Mouse (Mus musculus): ENCODE data around the gene Tmem37. TPM values are rescaled to one million over a fixed set of nuclear protein-coding genes. Genes with fewer than 3 reads are reported as not detected.

Tmem37 gene
- 7.6 and 8.9 TPM in 2 replicates for polyA plus RNA-seq (2016; fragmentation: Nextera tagmentation; extraction: Ambion mirVana)

- Histone ChIP-seq H3K4me3 (peak within 1 kb of the TSS; percentile 41), H3K4me1 (peaks cover 24% of the 10 kb centered on the region), H3K9ac (replicated peaks) (peak within 1 kb of the TSS; percentile 37; the same call in 1 of the 2 replicates), H3K27me3 (peaks cover 56% of the 10 kb centered on the region), H3K9me3 (no peaks in the 10 kb centered on the region), H3K36me3 (no peaks in the 10 kb centered on the region), H3K4me2 (replicated peaks) (peak within 1 kb of the TSS; percentile 74), H3K27ac (replicated peaks) (no peak within 1 kb of the TSS)
- 1% methylated on average over 40 of the region's 40 CpGs for WGBS
- peak; percentile 78 for ATAC-seq (ENCODE audit: low FRiP score, low read depth)
Measured at GRCm38 (mm10) chr1:120073519-120074306, at the start of gene Tmem37. Tmem37 (minus strand) TSS chr1:120074074.

GRCm38 (mm10) chr1:120122634-120123383 lies 48.9 kb upstream of the Tmem37 start:
- ATAC-seq (ENCODE audit: low FRiP score, low read depth): no peak
- H3K9ac ChIP-seq (replicated peaks): no peak overlapping the region
- 0 out of 2 replicates have a peak, but pooled peaks cover 4% of the 10 kb centered on the region for H3K36me3 ChIP-seq
- H3K4me1 ChIP-seq: peaks cover 29% of the 10 kb centered on the region
- no peak overlapping the region for H3K4me3 ChIP-seq
- H3K27ac ChIP-seq (replicated peaks): no peak overlapping the region
- no peaks in the 10 kb centered on the region for H3K27me3 ChIP-seq
- H3K4me2 ChIP-seq (replicated peaks): no peak overlapping the region
- no peaks in the 10 kb centered on the region for H3K9me3 ChIP-seq
- 95% methylated on average over 8 of the region's 8 CpGs for WGBS

GRCm38 (mm10) chr1:120121930-120122530 lies 48.2 kb upstream of the Tmem37 start:
- Histone ChIP-seq H3K4me2 (replicated peaks) (peak overlapping the region; percentile 76), H3K4me3 (peak overlapping the region; percentile 55), H3K27me3 (no peaks in the 10 kb centered on the region), H3K4me1 (peaks cover 31% of the 10 kb centered on the region), H3K36me3 (0 out of 2 replicates have a peak, but pooled peaks cover 4% of the 10 kb centered on the region), H3K9ac (replicated peaks) (peak overlapping the region; percentile 55; the same call in 1 of the 2 replicates), H3K27ac (replicated peaks) (peak overlapping the region; percentile 91), H3K9me3 (no peaks in the 10 kb centered on the region)
- 90% methylated on average over 9 of the region's 9 CpGs for WGBS
- ATAC-seq (ENCODE audit: low FRiP score, low read depth): no peak

DNA sequence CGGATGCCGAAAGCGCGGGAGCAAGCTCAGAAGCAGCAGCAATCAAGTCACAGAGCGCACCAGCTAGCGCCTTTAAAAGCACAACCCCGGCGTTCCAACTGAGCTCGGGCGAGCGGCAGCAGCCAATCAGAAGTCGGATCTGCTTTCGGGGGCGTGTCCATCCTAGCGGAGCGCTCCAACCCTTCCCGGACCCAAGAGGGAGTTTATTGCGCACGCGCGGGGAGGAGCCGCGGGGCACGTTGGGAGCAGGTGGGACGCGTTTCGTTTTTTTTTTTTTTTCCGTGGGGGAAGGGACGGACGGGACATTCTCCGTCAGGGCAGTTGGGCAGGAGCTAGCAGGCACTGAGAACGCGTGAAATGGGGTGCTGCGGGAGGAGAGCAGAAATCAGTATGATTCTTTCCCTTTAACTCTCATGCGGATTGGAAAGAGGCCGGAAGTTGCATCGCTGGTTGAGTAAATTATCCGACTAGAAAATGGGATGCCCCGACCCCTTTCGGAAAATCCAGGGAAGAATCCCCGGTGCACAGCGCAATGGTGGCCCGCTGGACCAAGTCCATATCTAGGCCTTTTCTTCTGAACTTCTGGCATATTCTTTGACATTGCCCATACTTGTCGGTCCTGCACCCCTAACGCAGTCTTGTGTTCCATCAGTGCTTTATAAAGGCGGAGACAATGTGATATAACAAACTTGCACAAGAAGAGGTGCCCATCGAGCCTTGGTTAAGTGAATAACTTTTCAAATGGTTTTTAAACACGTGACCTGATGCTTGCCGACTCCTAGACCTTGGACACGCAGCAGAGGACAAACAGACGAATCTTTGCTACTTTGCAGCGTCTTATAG lies 47.3 kb upstream of the Tmem37 start, which contains the start of the genes Dbi and 3110009E18Rik:
Gene Dbi (minus strand): TSS at position 110 of the 843 bp plus-strand sequence.
Gene 3110009E18Rik (plus strand): TSS at position 219 of the 843 bp plus-strand sequence.
- no peaks in the 10 kb centered on the region for H3K27me3 ChIP-seq
- H3K27ac ChIP-seq (replicated peaks): peak within 1 kb of the TSS; percentile 91
- ATAC-seq (ENCODE audit: low FRiP score, low read depth): peak; percentile 94
- peak within 1 kb of the TSS; percentile 76 for H3K4me2 ChIP-seq (replicated peaks)
- H3K36me3 ChIP-seq: peaks cover 6% of the 10 kb centered on the region
- H3K4me3 ChIP-seq: peak within 1 kb of the TSS; percentile 55
- H3K4me1 ChIP-seq: peaks cover 31% of the 10 kb centered on the region
- H3K9ac ChIP-seq (replicated peaks): peak within 1 kb of the TSS; percentile 55
- H3K9me3 ChIP-seq: no peaks in the 10 kb centered on the region
- WGBS: 2% methylated on average over 52 of the region's 52 CpGs

DNA sequence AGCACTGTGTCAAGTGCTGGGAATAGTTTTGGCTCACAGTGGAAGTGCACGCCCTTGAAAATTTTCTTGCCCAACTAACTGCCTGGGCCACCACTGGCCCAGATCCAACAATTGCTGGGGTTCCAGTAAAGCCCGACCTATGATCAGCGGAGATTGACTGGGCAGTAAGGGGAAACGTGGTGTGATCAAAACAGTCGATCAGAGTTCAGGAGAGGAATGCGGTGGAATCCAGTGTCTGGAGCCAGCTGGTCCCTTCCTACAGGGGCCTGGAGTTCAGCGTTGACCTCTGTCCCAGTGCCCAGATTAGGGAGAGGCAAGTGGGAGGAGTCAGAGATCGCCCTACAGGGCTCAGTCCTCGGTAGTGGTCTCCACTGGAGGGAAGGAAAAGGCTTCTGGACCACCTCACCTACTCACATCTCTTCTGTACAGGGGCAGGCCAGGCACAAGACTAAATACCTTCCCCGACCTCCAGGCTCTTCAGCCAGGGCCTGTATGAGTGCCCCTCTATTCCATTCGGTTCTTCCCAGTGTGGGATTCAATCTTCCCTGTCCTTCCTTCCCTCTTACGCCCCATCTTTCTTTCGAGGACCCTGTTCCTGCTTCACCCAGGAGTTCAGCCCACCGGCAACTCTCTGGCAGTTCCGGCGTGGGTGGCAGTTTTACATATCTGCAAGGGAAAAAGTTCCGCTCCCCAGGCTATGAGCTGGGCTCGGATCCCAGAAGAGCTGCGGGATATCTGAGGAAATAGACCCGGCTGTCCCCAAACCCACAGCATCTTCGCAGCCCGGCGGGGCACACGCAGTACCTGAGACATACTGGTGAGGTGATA lies 46.5 kb upstream of the Tmem37 start:
- H3K4me2 ChIP-seq (replicated peaks): peak overlapping the region; percentile 76
- H3K36me3 ChIP-seq: peaks cover 15% of the 10 kb centered on the region
- H3K4me3 ChIP-seq: peak overlapping the region; percentile 55
- no peaks in the 10 kb centered on the region for H3K27me3 ChIP-seq
- H3K27ac ChIP-seq (replicated peaks): peak overlapping the region; percentile 91
- peak; percentile 59 for ATAC-seq (ENCODE audit: low FRiP score, low read depth)
- peak overlapping the region; percentile 55 for H3K9ac ChIP-seq (replicated peaks)
- WGBS: 6% methylated on average over 23 of the region's 24 CpGs
- no peaks in the 10 kb centered on the region for H3K9me3 ChIP-seq
- H3K4me1 ChIP-seq: peaks cover 31% of the 10 kb centered on the region

GRCm38 (mm10) chr1:120119389-120119788 lies 45.5 kb upstream of the Tmem37 start:
- no peak overlapping the region for H3K4me3 ChIP-seq
- H3K27me3 ChIP-seq: no peaks in the 10 kb centered on the region
- peaks cover 24% of the 10 kb centered on the region for H3K36me3 ChIP-seq
- no peak overlapping the region for H3K27ac ChIP-seq (replicated peaks)
- no peak for ATAC-seq (ENCODE audit: low FRiP score, low read depth)
- peaks cover 31% of the 10 kb centered on the region for H3K4me1 ChIP-seq
- no peaks in the 10 kb centered on the region for H3K9me3 ChIP-seq
- H3K4me2 ChIP-seq (replicated peaks): peak overlapping the region; percentile 76
- WGBS: 89% methylated on average over 4 of the region's 4 CpGs
- peak overlapping the region; percentile 55 for H3K9ac ChIP-seq (replicated peaks)

- Histone ChIP-seq H3K4me3 (no peak overlapping the region), H3K9me3 (no peaks in the 10 kb centered on the region), H3K27me3 (no peaks in the 10 kb centered on the region), H3K27ac (replicated peaks) (no peak overlapping the region), H3K4me1 (peaks cover 31% of the 10 kb centered on the region), H3K9ac (replicated peaks) (no peak overlapping the region), H3K36me3 (peaks cover 28% of the 10 kb centered on the region), H3K4me2 (replicated peaks) (peak overlapping the region; percentile 76)
- 93% methylated on average over 2 of the region's 2 CpGs for WGBS
- no peak for ATAC-seq (ENCODE audit: low FRiP score, low read depth)
Measured at GRCm38 (mm10) chr1:120118854-120119253, 45.0 kb upstream of the Tmem37 start.

GRCm38 (mm10) chr1:120116106-120116505 lies 42.2 kb upstream of the Tmem37 start:
- H3K4me1 ChIP-seq: peaks cover 26% of the 10 kb centered on the region
- no peak for ATAC-seq (ENCODE audit: low FRiP score, low read depth)
- peaks cover 52% of the 10 kb centered on the region for H3K36me3 ChIP-seq
- H3K9me3 ChIP-seq: no peaks in the 10 kb centered on the region
- no peak overlapping the region for H3K4me3 ChIP-seq
- no peaks in the 10 kb centered on the region for H3K27me3 ChIP-seq
- H3K4me2 ChIP-seq (replicated peaks): no peak overlapping the region
- no peak overlapping the region for H3K9ac ChIP-seq (replicated peaks)
- 0 out of 2 replicates have a peak overlapping the region, but pooled peaks have one; percentile 35 for H3K27ac ChIP-seq (replicated peaks)
- WGBS: 92% methylated on average over 11 of the region's 11 CpGs

DNA sequence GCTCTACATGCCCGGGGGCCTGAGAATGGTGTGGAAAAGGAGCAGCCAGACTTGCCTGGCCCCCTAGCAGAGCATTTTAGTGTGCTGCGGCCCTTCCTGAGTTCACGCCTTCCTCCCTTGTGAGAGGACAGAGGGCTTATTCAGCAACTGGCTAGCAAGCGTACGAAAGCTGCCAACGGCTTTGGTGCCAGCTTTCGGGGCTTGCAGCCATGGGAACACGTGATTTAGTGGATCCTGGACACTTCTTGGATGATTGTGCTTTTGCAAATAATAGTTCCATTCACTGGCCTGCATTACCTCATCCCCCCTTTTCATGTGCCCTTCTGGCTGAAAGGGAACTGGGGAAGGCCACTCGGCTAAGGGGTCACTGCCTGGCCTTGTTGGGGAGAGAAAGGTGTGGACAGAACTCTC lies 41.8 kb upstream of the Tmem37 start:
- Histone ChIP-seq H3K27ac (replicated peaks) (0 out of 2 replicates have a peak overlapping the region, but pooled peaks have one; percentile 35), H3K27me3 (no peaks in the 10 kb centered on the region), H3K4me3 (no peak overlapping the region), H3K9me3 (no peaks in the 10 kb centered on the region), H3K36me3 (peaks cover 55% of the 10 kb centered on the region), H3K4me1 (peaks cover 26% of the 10 kb centered on the region), H3K4me2 (replicated peaks) (no peak overlapping the region), H3K9ac (replicated peaks) (no peak overlapping the region)
- WGBS: 86% methylated on average over 9 of the region's 9 CpGs
- ATAC-seq (ENCODE audit: low FRiP score, low read depth): no peak
